Mouse (Mus musculus) E14TG2a.4 (cell line): Measurements from ENCODE around the gene Myo5c.

Experiments
- CTCF ChIP-seq: conservative IDR thresholded peaks from 2 replicates; pipeline ENCODE4 v1.5.1; 2014; ENCODE audit warnings: low read length
- NANOG ChIP-seq: IDR thresholded peaks from 2 replicates; pipeline ENCODE4 v1.6.1; 2014; ENCODE audit warnings: borderline replicate concordance, low read length, mixed read lengths

GRCm38 (mm10) chr9:75202036-75202435, 29.8 kb upstream of the Myo5c start:
- TF ChIP-seq CTCF (no peak), NANOG (no peak)
